Mouse (Mus musculus) liver, embryonic 15.5 days (tissue): ENCODE data around the gene Olfr877. TPM values are rescaled to one million over a fixed set of nuclear protein-coding genes. Genes with fewer than 3 reads are reported as not detected.

Experiments used
- ATAC-seq: fragments of 200-750 bp; cut with Nextera tagmentation; 2 replicates; pipeline ENCODE4 v1.8.0; 2017; ENCODE audit warnings: moderate number of reproducible peaks, mild to moderate bottlenecking, moderate library complexity; ENCODE audit not compliant: insufficient read depth
- H3K27ac ChIP-seq: fragments of 300-500 bp; sonication (generic); replicated peaks from 2 replicates; pipeline ENCODE4 v1.5.1; 2015; ENCODE audit warnings: mild to moderate bottlenecking, inconsistent platforms
- H3K27me3 ChIP-seq: fragments of 300-500 bp; sonication (generic); 2 replicates; pipeline ENCODE4 v1.6.1; 2015; ENCODE audit warnings: mild to moderate bottlenecking, inconsistent platforms
- H3K36me3 ChIP-seq: fragments of 300-500 bp; sonication (generic); replicated peaks from 2 replicates; pipeline ENCODE4 v1.6.1; 2015; ENCODE audit warnings: moderate library complexity, mild to moderate bottlenecking, inconsistent platforms
- H3K4me1 ChIP-seq: fragments of 300-500 bp; sonication (generic); replicated peaks from 2 replicates; pipeline ENCODE4 v1.6.1; 2015; ENCODE audit warnings: inconsistent platforms
- H3K4me2 ChIP-seq: fragments of 300-500 bp; sonication (generic); 2 replicates; pipeline ENCODE4 v1.6.1; 2015; ENCODE audit warnings: moderate library complexity, mild to moderate bottlenecking, inconsistent platforms
- H3K4me3 ChIP-seq: fragments of 300-500 bp; sonication (generic); replicated peaks from 2 replicates; pipeline ENCODE4 v1.5.1; 2015; ENCODE audit warnings: mild to moderate bottlenecking, inconsistent platforms
- H3K9ac ChIP-seq: fragments of 300-500 bp; sonication (generic); 2 replicates; pipeline ENCODE4 v1.6.1; 2015; ENCODE audit warnings: moderate library complexity, mild to moderate bottlenecking, inconsistent platforms
- H3K9me3 ChIP-seq: fragments of 300-500 bp; sonication (generic); replicated peaks from 2 replicates; pipeline ENCODE4 v1.6.1; 2016; ENCODE audit warnings: inconsistent platforms
- WGBS: fragments of 180-500 bp; shearing (Covaris S2); methylation state at CpG from one replicate; pipeline ENCODE4 v1.1.7; 2015; ENCODE audit warnings: mixed read lengths; ENCODE audit not compliant: insufficient replicate concordance; 5-methylcytosine and 5-hydroxymethylcytosine counted together
- polyA plus RNA-seq: library from polyadenylated mRNA; unstranded; fragments of >200 nt; fragmentation: Nextera tagmentation; extraction: Ambion mirVana; gene quantifications from 2 replicates; pipeline ENCODE4 v1.2.1, GENCODE M21; 2015

Gene Olfr877
- polyA plus RNA-seq, 1 experiment from 2014 or later, result not detected

DNA sequence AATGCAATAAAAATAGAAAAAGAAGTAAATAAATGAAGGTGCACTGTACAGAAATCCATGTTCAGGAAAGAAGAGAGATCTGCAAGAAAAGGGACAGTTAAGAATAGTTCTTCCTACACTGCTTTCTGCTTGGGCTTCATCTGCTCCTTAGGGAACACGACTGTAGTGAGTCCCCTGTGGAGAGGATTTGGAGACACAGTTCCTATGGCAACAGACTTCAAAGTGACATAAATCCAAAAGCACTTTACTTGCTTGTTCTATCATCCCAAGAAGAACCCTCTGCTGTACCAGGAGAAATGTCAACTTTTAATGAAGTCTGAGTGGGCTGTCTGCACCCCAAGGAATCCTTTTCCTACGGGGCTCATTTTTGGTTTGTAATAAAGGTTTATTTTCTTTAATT lies 36.9 kb downstream of the Olfr877 start:
- H3K27ac ChIP-seq, result no peak overlapping the region
- H3K4me2 ChIP-seq, result no peak overlapping the region
- no peaks in the 10 kb centered on the region for H3K9me3 ChIP-seq
- no peak overlapping the region for H3K4me3 ChIP-seq
- no peaks in the 10 kb centered on the region for H3K4me1 ChIP-seq
- no peak overlapping the region for H3K9ac ChIP-seq
- 26% methylated on average over 2 of the region's 2 CpGs for WGBS
- no peaks in the 10 kb centered on the region for H3K27me3 ChIP-seq
- ATAC-seq, result no peak
- no peaks in the 10 kb centered on the region for H3K36me3 ChIP-seq

DNA sequence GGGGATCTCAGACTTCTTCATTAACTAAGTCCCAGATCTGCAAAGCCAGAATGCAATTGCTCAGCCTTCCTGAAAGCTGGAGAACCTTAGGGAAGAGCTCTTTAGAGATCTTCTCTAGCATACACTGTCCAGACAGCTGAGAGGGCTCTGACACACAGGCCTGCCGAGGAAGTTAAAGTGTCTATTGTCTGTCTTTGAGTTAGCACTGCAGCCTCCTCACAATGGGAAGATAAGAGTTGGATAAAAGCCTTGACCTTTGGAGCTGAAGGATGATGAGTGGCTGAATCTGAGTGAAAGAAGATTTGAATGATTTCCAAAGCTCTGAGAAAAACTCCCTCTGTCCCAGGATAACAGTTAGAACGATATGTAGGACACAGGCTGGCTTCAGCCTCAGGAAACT lies 42.6 kb downstream of the Olfr877 start, which contains the start of gene Olfr145:
Gene Olfr145 (plus strand): TSS at position 64 of the 400 bp plus-strand sequence.
- no peak within 1 kb of the TSS for H3K9ac ChIP-seq
- no peaks in the 10 kb centered on the region for H3K36me3 ChIP-seq
- no peak within 1 kb of the TSS for H3K4me2 ChIP-seq
- no peaks in the 10 kb centered on the region for H3K27me3 ChIP-seq
- no peaks in the 10 kb centered on the region for H3K4me1 ChIP-seq
- WGBS, result 35% methylated on average over 2 of the region's 2 CpGs
- H3K9me3 ChIP-seq, result no peaks in the 10 kb centered on the region
- H3K4me3 ChIP-seq, result no peak within 1 kb of the TSS
- ATAC-seq, result no peak
- no peak within 1 kb of the TSS for H3K27ac ChIP-seq

DNA sequence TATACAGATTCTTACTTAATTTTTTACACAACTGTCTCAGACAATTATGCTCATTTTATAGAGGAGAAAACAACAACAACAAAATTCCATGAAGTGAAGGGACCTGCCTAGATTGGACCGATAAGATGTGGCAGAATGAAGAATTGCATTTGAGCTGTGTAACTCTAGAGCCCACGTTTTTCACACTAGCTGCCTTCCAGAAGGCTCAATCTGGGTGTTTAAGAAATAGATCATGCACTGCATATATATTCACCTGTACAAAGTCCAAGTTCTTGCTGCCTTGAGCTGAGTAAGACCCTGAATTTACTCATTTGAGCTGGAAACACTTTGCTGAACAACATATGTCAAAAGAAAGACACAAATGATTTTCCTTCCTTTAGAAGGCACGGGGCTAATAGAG lies 51.5 kb downstream of the Olfr877 start:
- Histone ChIP-seq H3K4me1 (no peaks in the 10 kb centered on the region), H3K36me3 (no peaks in the 10 kb centered on the region), H3K4me2 (no peak overlapping the region), H3K9ac (no peak overlapping the region), H3K27ac (no peak overlapping the region), H3K9me3 (no peaks in the 10 kb centered on the region), H3K27me3 (no peaks in the 10 kb centered on the region), H3K4me3 (no peak overlapping the region)
- WGBS, result 39% methylated on average over 3 of the region's 3 CpGs
- ATAC-seq, result no peak

Other genes with a start within 250 kb of the Olfr877 start
- gene Spa17, start 240.5 kb upstream of the Olfr877 start, polyA plus RNA-seq, result 1.3 and 1.5 TPM in 2 replicates
- 43.1 and 48.3 TPM in 2 replicates for gene Tbrg1, start 197.0 kb upstream of the Olfr877 start, polyA plus RNA-seq
- not detected in 2 replicates for gene Panx3, start 185.0 kb upstream of the Olfr877 start, polyA plus RNA-seq
- not detected in 2 replicates for gene Olfr160, start 138.0 kb upstream of the Olfr877 start, polyA plus RNA-seq
- not detected in 2 replicates for gene Olfr874, start 109.2 kb upstream of the Olfr877 start, polyA plus RNA-seq
- not detected in 2 replicates for gene Olfr875, start 82.4 kb upstream of the Olfr877 start, polyA plus RNA-seq
- gene Olfr876, start 51.2 kb upstream of the Olfr877 start, polyA plus RNA-seq, result not detected in 2 replicates
- not detected in 2 replicates for gene Olfr145, start 42.5 kb downstream of the Olfr877 start, polyA plus RNA-seq
- not detected in 2 replicates for gene Olfr878, start 63.6 kb downstream of the Olfr877 start, polyA plus RNA-seq
- gene Olfr881, start 137.6 kb downstream of the Olfr877 start, polyA plus RNA-seq, result not detected in 2 replicates
- gene Olfr883, start 171.5 kb downstream of the Olfr877 start, polyA plus RNA-seq, result not detected in 2 replicates
- gene Olfr884, start 192.3 kb downstream of the Olfr877 start, polyA plus RNA-seq, result not detected in 2 replicates
- not detected in 2 replicates for gene Olfr885, start 207.1 kb downstream of the Olfr877 start, polyA plus RNA-seq
- not detected in 2 replicates for gene Olfr887, start 229.8 kb downstream of the Olfr877 start, polyA plus RNA-seq